Mouse (Mus musculus) G1E (cell line): Measurements from ENCODE around the gene Mok. TPM values are rescaled to one million over a fixed set of nuclear protein-coding genes. Genes with fewer than 3 reads are reported as not detected.

Experiments
- ATAC-seq: 2 replicates; pipeline ENCODE4 v1.8.0; 2016; ENCODE audit warnings: mild to moderate bottlenecking; ENCODE audit not compliant: insufficient number of reproducible peaks, poor library complexity, low FRiP score, severe bottlenecking; ENCODE audit errors: extremely low read depth
- DNase-seq: peaks from one replicate; pipeline ENCODE4 v3.0.0; 2012; ENCODE audit warnings: low spot score
- H3K27me3 ChIP-seq: 2 replicates; pipeline ENCODE4 v1.6.1; 2012; ENCODE audit warnings: mild to moderate bottlenecking, low read length, inconsistent platforms; ENCODE audit not compliant: insufficient read depth
- H3K36me3 ChIP-seq: replicated peaks from 2 replicates; pipeline ENCODE3; 2012; ENCODE audit warnings: mild to moderate bottlenecking, inconsistent platforms
- H3K4me1 ChIP-seq: 2 replicates; pipeline ENCODE4 v1.6.1; 2012; ENCODE audit warnings: low read depth, low read length, inconsistent platforms, mixed read lengths; ENCODE audit not compliant: insufficient read depth
- H3K4me3 ChIP-seq: 2 replicates; pipeline ENCODE4 v1.5.1; 2012; ENCODE audit warnings: low read depth, mild to moderate bottlenecking, inconsistent platforms, low read length, moderate library complexity, mixed read lengths
- H3K9me3 ChIP-seq: replicated peaks from 2 replicates; pipeline ENCODE4 v1.6.1; 2012; ENCODE audit warnings: inconsistent platforms
- CTCF ChIP-seq: IDR thresholded peaks from 2 replicates; pipeline ENCODE4 v1.5.1; 2012; ENCODE audit warnings: low read depth, low read length, inconsistent platforms, mixed read lengths
- GATA1 ChIP-seq: IDR thresholded peaks from 2 replicates; pipeline ENCODE4 v1.6.1; 2012; ENCODE audit warnings: borderline replicate concordance, low read length, inconsistent platforms, mixed read lengths
- GATA2 ChIP-seq: IDR thresholded peaks from 2 replicates; pipeline ENCODE4 v1.6.1; 2012; ENCODE audit warnings: low read depth, low read length, inconsistent platforms, borderline replicate concordance
- POLR2AphosphoS5 ChIP-seq: IDR thresholded peaks from 2 replicates; pipeline ENCODE4 v1.6.1; 2012; ENCODE audit warnings: low read depth, low read length, inconsistent platforms; ENCODE audit not compliant: insufficient replicate concordance
- TAL1 ChIP-seq: conservative IDR thresholded peaks from 2 replicates; pipeline ENCODE4 v1.6.1; 2012; ENCODE audit warnings: low read depth, low read length, inconsistent platforms, mixed read lengths
- polyA plus RNA-seq: library from polyadenylated mRNA; stranded (reverse); fragments of >175 nt; gene quantifications from 2 replicates; pipeline ENCODE4 v1.2.3, GENCODE M21; 2012
- total RNA-seq, 2 experiments: library from RNA; stranded (forward) in 1 of 2; stranded (reverse) in 1 of 2; fragments of 200-1000 nt in 1 of 2; fragments of >200 nt in 1 of 2; fragmentation: Nextera tagmentation in 1 of 2; gene quantifications; 2 replicates each; pipeline ENCODE4 v1.2.3; 2014 to 2017

The Mok gene
- total and polyA plus RNA-seq, 3 experiments, result 0.62 to 3.3 (median 0.93) TPM

DNA sequence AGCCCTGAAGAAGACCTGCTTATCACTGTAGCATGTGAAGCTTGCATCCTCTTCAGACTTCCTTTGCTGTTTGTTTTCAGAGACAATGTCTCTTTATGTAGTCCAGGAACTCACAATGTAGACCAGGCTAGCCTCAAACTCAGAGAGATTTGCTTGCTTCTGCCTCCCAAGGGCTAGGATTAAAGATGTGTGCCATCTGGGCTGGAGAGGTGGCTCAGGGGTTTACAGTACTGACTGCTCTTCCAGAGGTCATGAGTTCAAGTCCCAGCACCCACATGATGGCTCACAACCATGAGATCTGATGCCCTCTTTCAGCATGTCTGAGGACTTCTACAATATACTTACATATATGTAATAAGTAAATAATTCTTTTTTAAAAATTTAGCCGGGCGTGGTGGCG, 5.6 kb downstream of the Mok start:
- Histone ChIP-seq H3K27me3 (peaks cover 53% of the 10 kb centered on the region), H3K36me3 (no peaks in the 10 kb centered on the region), H3K4me3 (no peak overlapping the region), H3K4me1 (peaks cover 7% of the 10 kb centered on the region), H3K9me3 (no peaks in the 10 kb centered on the region)
- ATAC-seq (no peak), DNase-seq (no peak)
- TF ChIP-seq GATA2 (no peak), TAL1 (no peak), GATA1 (no peak), CTCF (no peak), POLR2AphosphoS5 (no peak)

- H3K4me1 ChIP-seq, result no peaks in the 10 kb centered on the region
- H3K36me3 ChIP-seq, result no peaks in the 10 kb centered on the region
- H3K4me3 ChIP-seq, result no peak overlapping the region
- ATAC-seq (no peak), DNase-seq (no peak)
- peaks cover 50% of the 10 kb centered on the region for H3K27me3 ChIP-seq
- no peak for TF ChIP-seq TAL1
- TF ChIP-seq GATA1, result no peak
- no peak for TF ChIP-seq POLR2AphosphoS5
- TF ChIP-seq CTCF, result no peak
- TF ChIP-seq GATA2, result no peak
- H3K9me3 ChIP-seq, result no peaks in the 10 kb centered on the region
These were observed 10.3 kb downstream of the Mok start for GRCm38 (mm10) chr12:110830293-110831024.

DNA sequence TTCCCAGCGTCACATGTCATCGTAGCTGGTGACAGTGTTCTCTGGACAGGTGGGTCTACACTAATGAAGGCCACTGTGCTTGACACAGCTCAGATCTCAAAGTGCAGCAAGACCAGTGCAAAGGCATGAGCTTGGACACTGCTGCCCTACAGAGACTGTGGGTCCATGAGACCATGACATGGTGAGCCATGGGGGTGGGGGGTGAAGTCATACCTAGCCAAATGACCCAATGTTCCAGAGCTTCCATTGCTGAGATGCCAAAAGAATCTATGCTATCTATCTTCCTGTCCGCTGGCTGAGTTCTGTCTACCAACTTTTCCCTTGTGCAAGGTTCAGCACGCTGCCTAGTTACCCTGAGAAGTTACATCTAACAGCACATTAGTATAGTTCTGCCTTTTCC, 11.8 kb downstream of the Mok start:
- ATAC-seq (no peak), DNase-seq (no peak)
- Histone ChIP-seq H3K4me3 (no peak overlapping the region), H3K36me3 (no peaks in the 10 kb centered on the region), H3K4me1 (no peaks in the 10 kb centered on the region), H3K9me3 (no peaks in the 10 kb centered on the region), H3K27me3 (peaks cover 44% of the 10 kb centered on the region)
- TF ChIP-seq GATA1, result no peak
- no peak for TF ChIP-seq TAL1
- no peak for TF ChIP-seq GATA2
- TF ChIP-seq POLR2AphosphoS5, result no peak; the same call in 1 of the 2 replicates
- TF ChIP-seq CTCF, result no peak

DNA sequence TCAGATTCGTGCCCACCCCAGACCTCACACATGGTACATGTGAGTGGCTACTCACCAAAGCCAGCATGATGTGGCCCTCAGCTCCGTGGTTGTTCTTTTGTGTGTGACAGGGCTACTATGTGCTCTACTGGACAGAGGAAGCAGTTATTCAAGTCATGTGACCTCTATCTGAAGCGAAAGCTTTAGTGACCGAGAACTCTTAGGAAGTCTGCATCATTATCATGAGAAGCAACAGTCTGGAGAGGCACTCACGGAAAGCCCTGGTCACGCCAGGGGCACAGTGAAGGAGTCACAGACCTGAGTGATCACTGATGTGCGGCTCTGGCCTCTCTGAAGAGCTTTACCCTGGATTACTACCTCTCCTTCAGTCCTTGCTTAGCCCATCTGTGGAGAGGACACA, 18.4 kb downstream of the Mok start:
- DNase-seq, result no peak
- H3K36me3 ChIP-seq, result no peaks in the 10 kb centered on the region
- peaks cover 34% of the 10 kb centered on the region for H3K27me3 ChIP-seq
- no peak for TF ChIP-seq GATA2
- no peak for TF ChIP-seq POLR2AphosphoS5
- no peak for TF ChIP-seq TAL1
- no peak for TF ChIP-seq CTCF
- TF ChIP-seq GATA1, result no peak
- H3K4me3 ChIP-seq, result no peak overlapping the region
- peaks cover 11% of the 10 kb centered on the region for H3K4me1 ChIP-seq
- H3K9me3 ChIP-seq, result peaks cover 6% of the 10 kb centered on the region
- ATAC-seq, result no peak

GRCm38 (mm10) chr12:110821787-110822186, 19.0 kb downstream of the Mok start:
- Histone ChIP-seq H3K9me3 (peaks cover 6% of the 10 kb centered on the region), H3K4me3 (no peak overlapping the region), H3K4me1 (peaks cover 11% of the 10 kb centered on the region), H3K27me3 (peaks cover 31% of the 10 kb centered on the region), H3K36me3 (no peaks in the 10 kb centered on the region)
- no peak for DNase-seq
- ATAC-seq, result no peak
- no peak for TF ChIP-seq POLR2AphosphoS5

- no peak overlapping the region for H3K4me3 ChIP-seq
- peaks cover 18% of the 10 kb centered on the region for H3K27me3 ChIP-seq
- no peaks in the 10 kb centered on the region for H3K36me3 ChIP-seq
- ATAC-seq (no peak), DNase-seq (no peak)
- peaks cover 6% of the 10 kb centered on the region for H3K9me3 ChIP-seq
- no peak for TF ChIP-seq GATA2
- TF ChIP-seq TAL1, result no peak
- no peak for TF ChIP-seq GATA1
- TF ChIP-seq POLR2AphosphoS5, result no peak
- TF ChIP-seq CTCF, result no peak
- H3K4me1 ChIP-seq, result peaks cover 11% of the 10 kb centered on the region
These were observed 21.4 kb downstream of the Mok start for GRCm38 (mm10) chr12:110819367-110819766.
